Mouse (Mus musculus) MEL (cell line): ENCODE results near the gene Itga8.

Source experiments
- CTCF ChIP-seq, 3 experiments: IDR thresholded peaks in 2 of 3; conservative IDR thresholded peaks in 1 of 3; 2 replicates each; pipeline ENCODE4 v1.5.1; 2011 to 2012; ENCODE audit warnings: low read length in 3 of 3, low read depth in 2 of 3, mild to moderate bottlenecking in 2 of 3, improper control_type of control experiment in 1 of 3, inconsistent platforms in 1 of 3, mixed read lengths in 1 of 3, moderate library complexity in 1 of 3; ENCODE audit not compliant: control insufficient read depth in 1 of 3, insufficient read depth in 1 of 3, poor library complexity in 1 of 3, severe bottlenecking in 1 of 3
- ELF1 ChIP-seq: IDR thresholded peaks from 2 replicates; pipeline ENCODE4 v1.6.1; 2014; ENCODE audit warnings: low read depth, mild to moderate bottlenecking, inconsistent platforms, low read length, improper control_type of control experiment, moderate library complexity
- EP300 ChIP-seq, 2 experiments: IDR thresholded peaks; 2 replicates each; pipeline ENCODE4 v1.6.1; 2011; ENCODE audit warnings: improper control_type of control experiment in 2 of 2, low read length in 2 of 2, low read depth in 1 of 2, mild to moderate bottlenecking in 1 of 2
- KAT2A ChIP-seq: conservative IDR thresholded peaks from 2 replicates; pipeline ENCODE4 v1.6.1; 2012; ENCODE audit warnings: low read depth, low read length, improper control_type of control experiment, inconsistent platforms
- MAX ChIP-seq: IDR thresholded peaks from 2 replicates; pipeline ENCODE4 v1.6.1; 2011; ENCODE audit warnings: low read length, improper control_type of control experiment
- MXI1 ChIP-seq: IDR thresholded peaks from 2 replicates; pipeline ENCODE4 v1.6.1; 2011; ENCODE audit warnings: mild to moderate bottlenecking, low read depth, low read length, improper control_type of control experiment
- NELFE ChIP-seq: IDR thresholded peaks from 2 replicates; pipeline ENCODE4 v1.6.1; 2011; ENCODE audit warnings: low read depth, low read length, improper control_type of control experiment
- POLR2A ChIP-seq, 2 experiments: IDR thresholded peaks; 2 replicates each; pipeline ENCODE4 v1.6.1; 2011 to 2012; ENCODE audit warnings: low read length in 2 of 2, mild to moderate bottlenecking in 2 of 2, control low read depth in 1 of 2, improper control_type of control experiment in 1 of 2, low read depth in 1 of 2, moderate library complexity in 1 of 2; ENCODE audit not compliant: control insufficient read depth in 1 of 2, insufficient read depth in 1 of 2, poor library complexity in 1 of 2
- POLR2AphosphoS2 ChIP-seq: IDR thresholded peaks from 2 replicates; pipeline ENCODE4 v1.6.1; 2011; ENCODE audit warnings: low read length, improper control_type of control experiment
- POLR2AphosphoS5 ChIP-seq: IDR thresholded peaks from 2 replicates; pipeline ENCODE4 v1.6.1; 2012; ENCODE audit warnings: low read depth, borderline replicate concordance, mild to moderate bottlenecking, inconsistent platforms, low read length, moderate library complexity, mixed read lengths
- TCF12 ChIP-seq: IDR thresholded peaks from 2 replicates; pipeline ENCODE4 v1.6.1; 2014; ENCODE audit warnings: low read depth, mild to moderate bottlenecking, inconsistent platforms, low read length, improper control_type of control experiment, moderate library complexity
- ZC3H11A ChIP-seq: IDR thresholded peaks from 2 replicates; pipeline ENCODE4 v1.6.1; 2012; ENCODE audit warnings: low read depth, mild to moderate bottlenecking, inconsistent platforms, low read length, improper control_type of control experiment

DNA sequence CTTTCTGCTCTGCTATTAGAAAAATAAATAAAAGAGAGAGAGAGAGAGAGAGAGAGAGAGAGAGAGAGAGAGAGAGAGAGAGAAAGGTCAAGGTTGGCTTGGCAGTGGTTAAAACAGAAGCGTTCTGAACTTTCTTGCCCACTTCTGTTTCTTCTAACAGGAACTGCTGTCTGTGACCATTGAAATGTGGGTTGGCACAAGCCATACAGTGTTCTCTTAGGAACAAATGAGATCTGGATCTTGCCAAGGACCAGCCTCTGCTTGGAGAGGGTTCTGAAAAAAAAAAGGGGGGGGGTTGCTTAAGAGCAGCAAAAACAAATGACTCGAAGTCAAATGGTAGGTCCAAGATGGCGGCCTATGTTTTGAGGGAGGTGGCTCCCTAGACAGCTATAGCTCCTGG is 17.0 kb upstream of the Itga8 start:
- TF ChIP-seq CTCF (IDR thresholded peaks at IDR 0.05 in 2 of 3, conservative IDR thresholded peaks at IDR 0.05 in 1 of 3; ENCODE audit: control insufficient read depth in 1 of 3, insufficient read depth in 1 of 3, low read depth in 2 of 3, low read length in 3 of 3, poor library complexity in 1 of 3, severe bottlenecking in 1 of 3): no peak
- TF ChIP-seq MXI1: no peak
- TF ChIP-seq POLR2A (IDR thresholded peaks at IDR 0.05; ENCODE audit: control insufficient read depth in 1 of 2, insufficient read depth in 1 of 2, low read depth in 1 of 2, low read length in 2 of 2, poor library complexity in 1 of 2): no peak
- no peak for TF ChIP-seq POLR2AphosphoS2
- no peak for TF ChIP-seq ELF1
- TF ChIP-seq EP300 (IDR thresholded peaks at IDR 0.05; ENCODE audit: low read depth in 1 of 2, low read length in 2 of 2): no peak
- TF ChIP-seq POLR2AphosphoS5: no peak
- TF ChIP-seq MAX: no peak
- no peak for TF ChIP-seq ZC3H11A
- no peak for TF ChIP-seq TCF12
- TF ChIP-seq NELFE: no peak
- no peak for TF ChIP-seq KAT2A
